Mouse (Mus musculus) forebrain, embryonic 16.5 days (tissue): ENCODE data around the gene Slc38a5. TPM values are rescaled to one million over a fixed set of nuclear protein-coding genes. Genes with fewer than 3 reads are reported as not detected.

Experiments used
- ATAC-seq: fragments of 200-750 bp; cut with Nextera tagmentation; 2 replicates; pipeline ENCODE4 v1.8.0; 2017; ENCODE audit warnings: mild to moderate bottlenecking, moderate library complexity
- H3K27ac ChIP-seq: fragments of 300-500 bp; sonication (generic); 2 replicates; pipeline ENCODE4 v1.5.1; 2014; ENCODE audit warnings: low read length, control low read depth
- H3K27me3 ChIP-seq: fragments of 300-500 bp; sonication (generic); replicated peaks from 2 replicates; pipeline ENCODE4 v1.6.1; 2014; ENCODE audit warnings: low read length; ENCODE audit not compliant: control insufficient read depth, insufficient read depth
- H3K36me3 ChIP-seq: fragments of 300-500 bp; sonication (generic); 2 replicates; pipeline ENCODE4 v1.6.1; 2014; ENCODE audit not compliant: control insufficient read depth, insufficient read depth
- H3K4me1 ChIP-seq: fragments of 300-500 bp; sonication (generic); replicated peaks from 2 replicates; pipeline ENCODE4 v1.6.1; 2014; ENCODE audit warnings: low read length; ENCODE audit not compliant: control insufficient read depth, insufficient read depth
- H3K4me2 ChIP-seq: fragments of 300-500 bp; sonication (generic); 2 replicates; pipeline ENCODE4 v1.6.1; 2014; ENCODE audit warnings: mild to moderate bottlenecking, low read length, control low read depth
- H3K4me3 ChIP-seq: fragments of 300-500 bp; sonication (generic); replicated peaks from 2 replicates; pipeline ENCODE4 v1.5.1; 2014; ENCODE audit warnings: mild to moderate bottlenecking, low read length, control low read depth
- H3K9ac ChIP-seq: fragments of 300-500 bp; sonication (generic); replicated peaks from 2 replicates; pipeline ENCODE4 v1.6.1; 2014; ENCODE audit warnings: low read depth, low read length, control low read depth
- H3K9me3 ChIP-seq: fragments of 300-500 bp; sonication (generic); 2 replicates; pipeline ENCODE4 v1.6.1; 2016; ENCODE audit warnings: low read length; ENCODE audit not compliant: control insufficient read depth
- WGBS: fragments of 180-500 bp; shearing (Covaris S2); extraction: QIAGEN DNeasy Blood & Tissue Kit; methylation state at CpG from one replicate; pipeline ENCODE4 v1.1.7; 2014; 5-methylcytosine and 5-hydroxymethylcytosine counted together
- polyA plus RNA-seq: library from polyadenylated mRNA; unstranded; fragments of >200 nt; fragmentation: Nextera tagmentation; extraction: Ambion mirVana; gene quantifications from 2 replicates; pipeline ENCODE4 v1.2.1, GENCODE M21; 2015

Gene Slc38a5
- polyA plus RNA-seq, 1 experiment from 2014 or later: 36.0 TPM

GRCm38 (mm10) chrX:8248542-8249120, 22.3 kb upstream of the Slc38a5 start:
- no peaks in the 10 kb centered on the region for H3K9me3 ChIP-seq
- no peak overlapping the region for H3K9ac ChIP-seq
- 91% methylated on average over 8 of the region's 8 CpGs for WGBS
- no peak overlapping the region for H3K27ac ChIP-seq
- no peaks in the 10 kb centered on the region for H3K27me3 ChIP-seq
- H3K36me3 ChIP-seq: no peaks in the 10 kb centered on the region; the same call in 1 of the 2 replicates
- H3K4me2 ChIP-seq: no peak overlapping the region
- no peak for ATAC-seq
- H3K4me3 ChIP-seq: no peak overlapping the region
- peaks cover 4% of the 10 kb centered on the region for H3K4me1 ChIP-seq

- peak; percentile 65 for ATAC-seq
- H3K27ac ChIP-seq: peak overlapping the region; percentile 33; the same call in 1 of the 2 replicates
These were observed 19.1 kb upstream of the Slc38a5 start for GRCm38 (mm10) chrX:8251789-8252333.

GRCm38 (mm10) chrX:8252334-8253285, 18.3 kb upstream of the Slc38a5 start, which contains the start of gene Ftsj1:
Gene Ftsj1 (minus strand): TSS chrX:8252406.
- peak within 1 kb of the TSS; percentile 79 for H3K27ac ChIP-seq
- ATAC-seq: peak; percentile 96
- H3K4me2 ChIP-seq: peak within 1 kb of the TSS; percentile 57
- no peaks in the 10 kb centered on the region; the same call in 1 of the 2 replicates for H3K36me3 ChIP-seq
- WGBS: 20% methylated on average over 45 of the region's 45 CpGs
- H3K4me1 ChIP-seq: peaks cover 4% of the 10 kb centered on the region
- H3K9me3 ChIP-seq: no peaks in the 10 kb centered on the region
- H3K9ac ChIP-seq: peak within 1 kb of the TSS; percentile 68
- peak within 1 kb of the TSS; percentile 60 for H3K4me3 ChIP-seq
- no peaks in the 10 kb centered on the region for H3K27me3 ChIP-seq

More at GRCm38 (mm10) chrX:8251789-8252333, 19.1 kb upstream of the Slc38a5 start:
- no peaks in the 10 kb centered on the region for H3K9me3 ChIP-seq
- H3K9ac ChIP-seq: peak overlapping the region; percentile 61
- H3K4me2 ChIP-seq: peak overlapping the region; percentile 50
- WGBS: 27% methylated on average over 18 of the region's 18 CpGs
- peaks cover 4% of the 10 kb centered on the region for H3K4me1 ChIP-seq
- H3K27me3 ChIP-seq: no peaks in the 10 kb centered on the region
- peak overlapping the region; percentile 60 for H3K4me3 ChIP-seq
- H3K36me3 ChIP-seq: no peaks in the 10 kb centered on the region; the same call in 1 of the 2 replicates

GRCm38 (mm10) chrX:8253711-8254110, 17.2 kb upstream of the Slc38a5 start:
- Histone ChIP-seq H3K4me3 (no peak overlapping the region), H3K27ac (no peak overlapping the region), H3K9me3 (no peaks in the 10 kb centered on the region), H3K4me2 (no peak overlapping the region), H3K4me1 (peaks cover 4% of the 10 kb centered on the region), H3K36me3 (no peaks in the 10 kb centered on the region; the same call in 1 of the 2 replicates), H3K27me3 (no peaks in the 10 kb centered on the region), H3K9ac (no peak overlapping the region)
- no peak for ATAC-seq
- WGBS: 97% methylated on average over 2 of the region's 2 CpGs

GRCm38 (mm10) chrX:8255807-8256206, 15.1 kb upstream of the Slc38a5 start:
- H3K27ac ChIP-seq: no peak overlapping the region
- 11% methylated on average over 5 of the region's 6 CpGs for WGBS
- peaks cover 4% of the 10 kb centered on the region for H3K4me1 ChIP-seq
- no peaks in the 10 kb centered on the region for H3K27me3 ChIP-seq
- no peaks in the 10 kb centered on the region; the same call in 1 of the 2 replicates for H3K9me3 ChIP-seq
- no peak overlapping the region for H3K4me2 ChIP-seq
- no peak overlapping the region for H3K9ac ChIP-seq
- no peak for ATAC-seq
- H3K36me3 ChIP-seq: no peaks in the 10 kb centered on the region
- no peak overlapping the region for H3K4me3 ChIP-seq

- H3K36me3 ChIP-seq: no peaks in the 10 kb centered on the region
- no peak overlapping the region for H3K4me2 ChIP-seq
- H3K27ac ChIP-seq: no peak overlapping the region
- ATAC-seq: no peak
- H3K4me3 ChIP-seq: no peak overlapping the region
- H3K9ac ChIP-seq: no peak overlapping the region
- no peaks in the 10 kb centered on the region; the same call in 1 of the 2 replicates for H3K9me3 ChIP-seq
- no peaks in the 10 kb centered on the region for H3K27me3 ChIP-seq
- H3K4me1 ChIP-seq: no peaks in the 10 kb centered on the region
- 92% methylated on average over 12 of the region's 12 CpGs for WGBS
These were observed 11.5 kb upstream of the Slc38a5 start for GRCm38 (mm10) chrX:8259478-8259877.

GRCm38 (mm10) chrX:8263156-8263804, 7.7 kb upstream of the Slc38a5 start:
- Histone ChIP-seq H3K9me3 (no peaks in the 10 kb centered on the region; the same call in 1 of the 2 replicates), H3K4me1 (no peaks in the 10 kb centered on the region), H3K27me3 (no peaks in the 10 kb centered on the region), H3K4me2 (no peak overlapping the region), H3K27ac (no peak overlapping the region), H3K4me3 (no peak overlapping the region), H3K9ac (no peak overlapping the region), H3K36me3 (no peaks in the 10 kb centered on the region)
- WGBS: 83% methylated on average over 5 of the region's 5 CpGs
- no peak for ATAC-seq

GRCm38 (mm10) chrX:8264222-8264621, 6.7 kb upstream of the Slc38a5 start:
- no peaks in the 10 kb centered on the region; the same call in 1 of the 2 replicates for H3K9me3 ChIP-seq
- ATAC-seq: no peak
- 90% methylated on average over 3 of the region's 3 CpGs for WGBS
- H3K27ac ChIP-seq: no peak overlapping the region
- H3K27me3 ChIP-seq: no peaks in the 10 kb centered on the region
- H3K9ac ChIP-seq: no peak overlapping the region
- no peaks in the 10 kb centered on the region for H3K36me3 ChIP-seq
- no peak overlapping the region for H3K4me3 ChIP-seq
- no peaks in the 10 kb centered on the region for H3K4me1 ChIP-seq
- no peak overlapping the region for H3K4me2 ChIP-seq
